In genomic region chr10:9602389-9602788, GRCm38 (mm10) we compare ENCODE assay signal across 28 mouse cellular contexts.
DNase-seq lines count a peak whose midpoint lies in the region; ATAC-seq and TF ChIP-seq lines count a peak whose summit lies in the region.
"Had no signal": no experiment of that assay in that cellular context is flagged by ENCODE, and none has a peak within 500 bp of the region (broad histone marks: within the 10 kb centered on the region; RNA-seq: fewer than 3 reads in every experiment).

No protein-coding gene starts in this region.

- H3K9ac ChIP-seq in lung, postnatal 0 days (replicated peaks; ENCODE audit: low read depth) = no peak overlapping the region
- H3K9ac ChIP-seq: embryonic facial prominence, embryonic 12.5 days; heart, embryonic 12.5 days; hindbrain, embryonic 15.5 days; liver, embryonic 15.5 days; midbrain, embryonic 12.5 days; neural tube, embryonic 12.5 days had no signal

- WGBS in lung, postnatal 0 days = 74% methylated on average over 4 of the region's 4 CpGs

- no peak overlapping the region for H3K27ac ChIP-seq in lung, postnatal 0 days (ENCODE audit: low read length)
- H3K27ac ChIP-seq: embryonic facial prominence, embryonic 12.5 days; hindbrain, embryonic 10.5 days; hindbrain, embryonic 15.5 days; liver, embryonic 15.5 days; midbrain, embryonic 12.5 days; neural tube, embryonic 12.5 days; stomach, postnatal 0 days had no signal

- H3K4me2 ChIP-seq in lung, postnatal 0 days (replicated peaks; ENCODE audit: low read depth, low read length) = no peak overlapping the region
- H3K4me2 ChIP-seq: embryonic facial prominence, embryonic 12.5 days; heart, embryonic 12.5 days; hindbrain, embryonic 15.5 days; liver, embryonic 15.5 days; midbrain, embryonic 12.5 days; neural tube, embryonic 12.5 days had no signal

- no peak for TF ChIP-seq CTCF in lung, postnatal 0 days (IDR thresholded peaks at IDR 0.05)

- no peak for TF ChIP-seq EP300 in lung, postnatal 0 days (IDR thresholded peaks at IDR 0.05)

- no peak for DNase-seq in frontal cortex, postnatal 10 days (ENCODE audit: low spot score in 2 of 2)
- peak; percentile 21 to 74 for DNase-seq in left cerebral cortex, postnatal 25 days (ENCODE audit: low spot score in 2 of 2)
- no peak for DNase-seq in left cerebral cortex, postnatal 4 days
- no peak for DNase-seq in lung, postnatal 0 days (ENCODE audit: low spot score)
- no peak for DNase-seq in lung, postnatal 10 days
- peak; percentile 52 for DNase-seq in telencephalon, adult 2 months (ENCODE audit: low read depth, low spot score)
- DNase-seq: adrenal gland, postnatal 14 days; cerebellum, adult 8-10 months; embryo, embryonic 11 days; kidney, adult 11 months; kidney, postnatal 25 days; thymus, adult 2 months; thymus, postnatal 36 days had no signal

- H3K36me3 ChIP-seq in lung, postnatal 0 days (ENCODE audit: insufficient read depth, low read length) = no peaks in the 10 kb centered on the region
- H3K36me3 ChIP-seq: embryonic facial prominence, embryonic 12.5 days; heart, embryonic 12.5 days; hindbrain, embryonic 10.5 days; hindbrain, embryonic 15.5 days; liver, embryonic 15.5 days; midbrain, embryonic 12.5 days; neural tube, embryonic 12.5 days had no signal

- no peaks in the 10 kb centered on the region for H3K9me3 ChIP-seq in lung, postnatal 0 days (ENCODE audit: low read length)
- H3K9me3 ChIP-seq: embryonic facial prominence, embryonic 12.5 days; heart, embryonic 12.5 days; hindbrain, embryonic 10.5 days; hindbrain, embryonic 15.5 days; liver, embryonic 15.5 days; megakaryocyte, embryonic 14.5 days; midbrain, embryonic 12.5 days; neural tube, embryonic 12.5 days had no signal

- no peak overlapping the region for H3K4me3 ChIP-seq in lung, postnatal 0 days (ENCODE audit: low read depth, low read length)
- H3K4me3 ChIP-seq: embryonic facial prominence, embryonic 12.5 days; heart, adult 2 months; heart, embryonic 12.5 days; hindbrain, embryonic 10.5 days; hindbrain, embryonic 15.5 days; liver, embryonic 15.5 days; megakaryocyte, embryonic 14.5 days; midbrain, embryonic 12.5 days; myocyte; neural tube, embryonic 12.5 days had no signal

- H3K4me1 ChIP-seq in lung, postnatal 0 days (ENCODE audit: insufficient read depth, low read depth, low read length) = no peaks in the 10 kb centered on the region
- H3K4me1 ChIP-seq: embryonic facial prominence, embryonic 12.5 days; heart, embryonic 12.5 days; hindbrain, embryonic 10.5 days; liver, embryonic 15.5 days; megakaryocyte, embryonic 14.5 days; midbrain, embryonic 12.5 days; neural tube, embryonic 12.5 days had no signal

- ATAC-seq in frontal cortex, adult (ENCODE audit: low TSS enrichment) = peak; percentile 88
- ATAC-seq in lung, postnatal 0 days = peak; percentile 18; the same call in 1 of the 2 replicates
- ATAC-seq: CD4-positive, CD25-positive, alpha-beta regulatory T cell, adult 4 months; forebrain, embryonic 14.5 days; inflammation-experienced regulatory T-cells, adult 6 months had no signal

- H3K27me3 ChIP-seq in lung, postnatal 0 days (replicated peaks; ENCODE audit: insufficient read depth, low read length) = no peaks in the 10 kb centered on the region
- H3K27me3 ChIP-seq: embryonic facial prominence, embryonic 12.5 days; heart, embryonic 12.5 days; hindbrain, embryonic 15.5 days; liver, embryonic 15.5 days; megakaryocyte, embryonic 14.5 days; midbrain, embryonic 12.5 days; neural tube, embryonic 12.5 days had no signal

- intact Hi-C loops in left cerebral cortex, postnatal 25 days (cut with DNase I) = no loop called here
- intact Hi-C loops in left cerebral cortex, postnatal 4 days (cut with DNase I) = no loop called here

Comparison
In these comparisons a context has a peak if more than half of its experiments do, and no peak if none do; other contexts are left out.
1. DNase-seq: peak in left cerebral cortex, postnatal 25 days (2 of 2) and telencephalon, adult 2 months (single experiment); none in frontal cortex, postnatal 10 days (0 of 2), left cerebral cortex, postnatal 4 days (single experiment), lung, postnatal 0 days (single experiment) and lung, postnatal 10 days (single experiment).